Mouse (Mus musculus) right cerebral cortex, postnatal 10 days (tissue): ENCODE measurements around the gene Sh3kbp1.

Experiments used
- DNase-seq, 2 experiments: peaks; one replicate each; pipeline ENCODE4 v3.0.0; 2021; ENCODE audit warnings: low spot score in 2 of 2

Sh3kbp1 gene

GRCm38 (mm10) chrX:159677585-159678319, 50.7 kb downstream of the Sh3kbp1 start:
- DNase-seq = no peak

DNA sequence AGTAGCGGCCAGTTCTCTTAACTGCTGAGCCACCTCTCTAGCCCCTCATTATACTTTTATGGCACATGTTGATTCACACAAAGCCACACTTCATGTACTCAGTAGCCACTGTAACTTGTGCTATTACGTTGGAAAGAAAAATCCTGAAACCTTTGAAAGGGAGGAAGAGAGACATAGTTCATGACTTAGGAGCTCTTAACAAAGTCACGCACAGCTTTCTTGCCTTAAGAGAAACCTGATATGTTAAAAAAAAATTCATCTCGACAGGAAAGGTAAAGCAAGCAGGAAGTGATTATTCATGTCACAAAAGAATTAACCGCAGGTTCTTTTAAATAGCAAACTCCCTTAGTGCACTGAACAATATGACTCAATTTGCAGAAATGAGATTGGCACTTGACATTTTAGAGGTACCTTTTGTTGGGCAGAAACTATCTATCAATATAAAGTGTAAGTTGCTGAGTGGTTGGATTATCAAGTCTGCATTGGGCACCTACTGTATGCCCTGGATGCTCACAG, 51.3 kb downstream of the Sh3kbp1 start:
- no peak for DNase-seq

DNA sequence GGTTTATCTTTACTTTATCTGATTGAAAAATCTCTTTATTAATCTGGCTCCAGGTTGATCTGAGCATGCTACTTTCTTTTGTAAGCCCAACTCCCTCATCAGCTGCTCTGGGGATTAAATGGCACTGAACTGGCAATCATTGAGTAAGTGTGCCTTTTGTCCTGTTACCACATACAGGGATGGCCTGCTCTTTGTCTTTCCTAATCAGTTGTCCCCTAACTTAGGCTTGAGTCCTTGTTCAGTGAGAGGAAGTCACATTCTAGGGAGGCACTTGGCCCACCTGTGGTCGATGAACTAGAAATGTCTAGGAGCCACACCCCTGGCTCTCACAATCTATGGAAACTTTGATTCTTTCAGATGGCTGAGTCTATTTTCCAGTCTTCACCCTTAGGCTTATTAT, 58.4 kb downstream of the Sh3kbp1 start:
- DNase-seq = no peak

GRCm38 (mm10) chrX:159686850-159687249, 59.8 kb downstream of the Sh3kbp1 start:
- DNase-seq = no peak

GRCm38 (mm10) chrX:159688698-159689097, 61.6 kb downstream of the Sh3kbp1 start:
- no peak for DNase-seq

DNA sequence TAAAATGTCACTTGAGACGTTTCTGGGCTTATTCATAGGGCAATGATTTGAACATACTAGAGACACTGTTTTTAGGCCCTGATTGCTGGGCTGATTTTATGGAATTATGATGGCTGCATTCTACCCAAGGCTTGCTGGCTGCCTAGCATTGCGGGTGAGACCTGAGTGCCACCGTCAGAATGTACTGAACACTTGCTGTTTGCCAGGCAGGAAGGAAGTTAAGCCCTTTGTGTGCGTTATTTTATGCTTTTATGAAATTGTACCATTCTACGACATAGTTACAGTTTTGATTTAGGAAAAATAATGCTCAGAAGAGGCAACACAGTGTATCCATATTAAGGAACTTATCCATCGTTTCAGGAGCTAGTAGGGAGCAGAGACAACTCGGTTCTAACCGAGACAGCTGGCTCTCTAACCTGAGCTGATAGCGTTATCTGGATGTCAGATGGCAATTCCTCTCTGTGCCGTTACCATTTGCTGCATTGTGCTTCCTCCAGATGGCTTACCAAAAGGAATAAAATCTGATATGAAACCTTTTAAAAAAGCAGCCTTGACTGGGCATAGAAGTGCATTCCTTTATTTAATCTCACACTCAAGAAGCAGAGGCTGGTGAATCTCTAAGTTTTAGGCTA, 62.8 kb downstream of the Sh3kbp1 start:
- no peak for DNase-seq

DNA sequence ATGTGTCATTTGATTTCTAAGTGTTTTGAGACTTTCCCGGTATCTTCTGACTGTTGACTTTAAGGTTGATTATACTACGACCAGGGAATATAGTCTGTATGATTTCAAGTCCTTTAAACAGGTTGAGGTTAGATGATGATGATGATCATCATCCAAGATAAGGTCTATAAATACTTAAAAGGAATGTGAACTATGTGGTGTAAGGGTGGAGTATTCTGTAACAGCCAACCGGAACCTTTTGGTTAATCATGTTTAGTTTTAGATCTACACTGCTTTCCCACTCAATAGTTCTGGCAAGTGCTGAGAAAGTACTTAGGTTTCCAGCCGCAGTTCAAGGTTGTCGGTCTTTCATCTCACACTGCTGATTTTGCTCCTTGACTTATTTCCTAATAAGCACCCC, 66.1 kb downstream of the Sh3kbp1 start:
- no peak for DNase-seq

DNA sequence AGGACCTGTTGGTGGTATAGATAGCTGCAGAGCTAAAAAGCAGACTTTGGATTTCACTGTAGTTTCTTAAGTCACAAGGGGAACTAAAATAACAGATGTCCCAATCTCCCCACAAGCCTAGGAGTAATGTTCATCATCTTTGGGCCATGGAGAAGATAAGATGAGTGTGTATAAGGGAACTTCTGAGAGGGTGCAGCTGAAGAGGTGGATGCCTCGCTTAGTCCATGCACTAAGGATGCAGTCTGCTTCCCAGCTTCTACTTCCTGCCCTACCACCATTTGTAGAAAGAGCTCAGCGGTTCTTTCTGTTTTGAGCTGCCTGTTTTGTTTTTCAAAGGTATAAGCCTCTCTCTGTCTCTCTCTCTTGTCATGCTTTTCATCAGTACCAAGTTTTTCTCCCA, 69.5 kb downstream of the Sh3kbp1 start:
- DNase-seq = no peak

GRCm38 (mm10) chrX:159697030-159697454, 70.0 kb downstream of the Sh3kbp1 start:
- DNase-seq = no peak

DNA sequence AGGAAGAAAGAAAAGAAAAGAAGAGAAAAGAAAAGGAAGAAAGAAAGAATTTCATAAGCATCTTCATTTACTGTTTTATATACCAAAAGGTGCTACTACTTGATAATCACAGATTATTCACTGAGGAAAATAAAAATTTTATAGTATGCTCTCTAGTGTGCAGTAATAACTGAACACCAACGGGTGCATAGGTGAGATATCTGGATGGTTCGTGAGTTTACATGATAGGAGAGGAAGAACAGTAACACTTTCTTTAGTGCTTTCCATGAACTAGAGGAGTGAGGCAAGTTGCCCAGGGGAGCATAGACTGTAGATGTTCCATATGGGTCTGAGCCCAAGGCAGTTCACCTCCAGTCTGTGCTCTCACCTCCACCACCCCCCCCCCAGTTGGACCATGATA, 75.8 kb downstream of the Sh3kbp1 start:
- DNase-seq = no peak

- DNase-seq = no peak
Measured at GRCm38 (mm10) chrX:159704381-159705004, 77.4 kb downstream of the Sh3kbp1 start.

- DNase-seq = no peak
Measured at GRCm38 (mm10) chrX:159705412-159705811, 78.3 kb downstream of the Sh3kbp1 start.

GRCm38 (mm10) chrX:159708076-159708830, 81.2 kb downstream of the Sh3kbp1 start:
- no peak for DNase-seq

DNA sequence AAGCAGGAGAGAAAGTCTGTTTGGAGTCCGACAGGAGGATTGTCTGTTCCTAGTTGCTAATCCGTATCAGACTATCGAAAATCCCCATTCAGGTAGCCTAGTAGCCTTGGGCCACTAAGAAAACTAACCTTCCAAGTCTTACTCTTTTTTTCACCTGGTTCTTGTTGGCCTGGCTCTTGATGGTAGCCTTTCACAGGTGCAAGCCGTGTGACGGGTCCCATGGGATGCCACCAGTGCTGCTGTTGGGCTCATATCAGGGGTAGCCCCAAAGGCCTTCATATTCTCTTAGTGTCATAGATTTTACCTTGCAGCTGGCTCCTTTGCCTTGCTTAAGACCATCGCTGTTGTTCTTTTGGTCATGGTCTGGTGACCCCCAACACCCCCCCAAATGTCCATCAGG, 82.2 kb downstream of the Sh3kbp1 start:
- DNase-seq = no peak

- no peak for DNase-seq
Measured at GRCm38 (mm10) chrX:159711070-159712029, 84.3 kb downstream of the Sh3kbp1 start.

DNA sequence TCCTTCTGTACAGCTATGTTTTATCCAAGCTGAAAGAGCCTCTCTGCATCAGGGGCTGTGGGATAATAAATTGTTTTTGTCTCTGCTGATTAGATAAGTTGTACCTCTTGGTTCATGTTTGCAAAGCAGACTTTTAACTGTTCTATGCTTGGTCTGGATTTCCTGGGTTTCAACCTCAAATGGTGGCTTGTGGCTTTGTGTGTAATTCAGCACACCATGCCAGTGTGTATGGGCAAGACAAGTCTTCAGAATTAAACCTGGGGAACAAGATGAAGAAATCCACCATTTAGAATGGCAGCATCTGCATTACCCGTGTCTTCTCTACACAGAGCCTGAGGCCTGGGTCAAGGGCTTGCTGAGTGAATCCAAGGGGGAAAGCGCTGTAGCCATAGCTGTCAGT, 86.1 kb downstream of the Sh3kbp1 start:
- DNase-seq = no peak

- no peak for DNase-seq
Measured at GRCm38 (mm10) chrX:159721390-159721789, 94.3 kb downstream of the Sh3kbp1 start.

DNA sequence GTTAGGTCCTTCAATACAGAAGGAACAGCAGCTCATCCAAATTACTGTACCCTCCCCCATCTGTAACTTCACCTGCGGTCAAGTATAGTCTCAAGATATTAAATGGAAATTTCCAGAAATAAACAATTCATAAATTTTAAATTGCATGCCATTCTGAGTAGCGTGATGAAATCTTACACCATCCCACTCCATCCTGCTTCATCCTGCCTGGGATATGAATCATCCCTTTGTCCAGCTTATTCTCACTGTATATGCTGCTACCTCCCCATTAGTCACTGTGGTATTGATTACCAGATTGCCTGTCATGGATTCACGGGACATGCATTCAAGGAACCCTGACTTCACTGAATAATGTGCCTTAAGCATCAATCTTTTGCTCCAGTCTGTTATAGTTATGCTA, 104.3 kb downstream of the Sh3kbp1 start:
- no peak for DNase-seq

GRCm38 (mm10) chrX:159732845-159733244, 105.8 kb downstream of the Sh3kbp1 start:
- DNase-seq = no peak

GRCm38 (mm10) chrX:159733948-159734347, 106.9 kb downstream of the Sh3kbp1 start:
- no peak for DNase-seq

DNA sequence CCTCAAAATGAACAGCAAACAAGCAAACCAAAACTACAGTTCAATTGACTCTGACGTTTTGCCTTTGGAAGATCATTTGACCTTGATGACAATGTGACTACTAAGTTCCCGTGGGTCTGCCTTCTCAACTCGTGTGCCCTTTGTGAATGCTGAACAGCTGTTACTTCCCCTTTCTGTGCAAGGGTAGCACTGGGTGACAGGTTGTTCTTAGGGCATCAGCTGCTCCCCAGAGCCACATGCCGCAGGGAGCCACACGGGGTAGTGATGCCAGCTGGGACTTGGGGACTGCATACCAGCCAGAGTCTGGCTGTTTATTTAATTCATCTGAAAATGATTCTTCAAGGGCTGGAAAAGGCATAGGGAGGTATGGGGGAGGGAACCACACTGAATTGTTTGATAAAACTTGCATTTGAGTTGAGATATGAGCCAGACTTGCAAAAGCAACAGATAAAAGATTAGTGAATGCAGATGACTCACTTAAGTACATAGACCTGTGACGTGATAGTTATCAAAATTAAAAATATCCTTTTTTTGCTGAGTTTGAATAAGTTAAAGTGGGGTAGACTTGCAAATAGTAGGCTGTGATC, 108.5 kb downstream of the Sh3kbp1 start:
- no peak for DNase-seq
